10 mouse cellular contexts compared by ENCODE assay signal in the genomic region with DNA sequence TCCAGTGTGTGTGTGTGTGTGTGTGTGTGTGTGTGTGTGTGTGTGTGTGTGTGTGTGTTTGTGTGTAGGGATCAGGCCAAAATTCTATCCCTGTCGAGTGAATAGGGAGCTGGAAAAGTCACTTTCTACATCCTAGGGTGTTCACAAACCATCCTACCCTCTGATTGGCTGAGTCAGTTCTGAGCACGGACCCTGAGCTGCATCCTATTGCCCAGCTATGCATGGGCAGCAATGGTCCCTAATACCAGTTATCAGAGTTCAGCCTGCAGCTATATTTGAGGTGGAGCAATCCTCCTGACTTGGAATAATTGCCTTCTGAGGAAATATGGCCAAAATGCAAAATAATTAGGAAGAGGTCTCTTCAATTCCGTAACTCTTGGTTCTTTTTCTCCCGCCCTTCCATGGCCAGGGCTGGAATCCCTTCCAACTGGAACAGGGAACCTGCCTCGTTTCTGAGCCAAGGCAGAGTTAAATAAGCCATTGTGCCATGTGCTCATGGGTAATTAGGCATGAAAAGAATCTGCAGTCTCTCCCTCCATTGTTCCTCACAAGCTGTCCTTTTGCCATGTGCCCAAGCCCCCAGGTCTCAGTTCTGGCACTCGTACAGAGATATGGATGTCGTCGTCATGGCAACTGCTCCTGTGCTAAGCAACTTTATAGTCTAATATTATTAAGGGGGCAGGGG.
DNase-seq lines count a peak whose midpoint lies in the region; ATAC-seq and TF ChIP-seq lines count a peak whose summit lies in the region.
"Had no signal": no experiment of that assay in that cellular context is flagged by ENCODE, and none has a peak within 500 bp of the region (broad histone marks: within the 10 kb centered on the region; RNA-seq: fewer than 3 reads in every experiment).

No protein-coding gene starts in this region.

- H3K27ac ChIP-seq in lung, embryonic 14.5 days (ENCODE audit: low read depth) = no peak overlapping the region
- H3K27ac ChIP-seq in forebrain, embryonic 13.5 days = no peak overlapping the region
- H3K27ac ChIP-seq in midbrain, embryonic 10.5 days (replicated peaks) = peak overlapping the region; percentile 68
- no peak overlapping the region for H3K27ac ChIP-seq in kidney, embryonic 15.5 days
- H3K27ac ChIP-seq: limb, embryonic 13.5 days had no signal

- no peak for ATAC-seq in lung, embryonic 14.5 days (ENCODE audit: insufficient read depth)
- peak; percentile 81 for ATAC-seq in forebrain, embryonic 13.5 days
- no peak for ATAC-seq in kidney, embryonic 15.5 days (replicated peaks; ENCODE audit: low FRiP score)

- H3K4me1 ChIP-seq in lung, embryonic 14.5 days (ENCODE audit: insufficient read depth) = no peaks in the 10 kb centered on the region
- peaks cover 22% of the 10 kb centered on the region for H3K4me1 ChIP-seq in forebrain, embryonic 13.5 days
- H3K4me1 ChIP-seq in midbrain, embryonic 10.5 days = peaks cover 19% of the 10 kb centered on the region
- H3K4me1 ChIP-seq in kidney, embryonic 15.5 days = peaks cover 7% of the 10 kb centered on the region; the same call in 1 of the 2 replicates

- no peak for TF ChIP-seq CTCF in lung, embryonic 14.5 days (IDR thresholded peaks at IDR 0.05; ENCODE audit: low read depth)

- H3K9me3 ChIP-seq in lung, embryonic 14.5 days (ENCODE audit: low read depth, low read length) = no peaks in the 10 kb centered on the region
- H3K9me3 ChIP-seq in forebrain, embryonic 13.5 days (replicated peaks) = no peaks in the 10 kb centered on the region
- no peaks in the 10 kb centered on the region for H3K9me3 ChIP-seq in midbrain, embryonic 10.5 days (replicated peaks)
- H3K9me3 ChIP-seq in kidney, embryonic 15.5 days (replicated peaks) = no peaks in the 10 kb centered on the region
- H3K9me3 ChIP-seq: limb, embryonic 13.5 days had no signal

- no peaks in the 10 kb centered on the region for H3K27me3 ChIP-seq in lung, embryonic 14.5 days (ENCODE audit: insufficient read depth, low read length)
- no peaks in the 10 kb centered on the region for H3K27me3 ChIP-seq in forebrain, embryonic 13.5 days
- peaks cover 15% of the 10 kb centered on the region for H3K27me3 ChIP-seq in midbrain, embryonic 10.5 days (ENCODE audit: low read depth, poor library complexity, severe bottlenecking)
- H3K27me3 ChIP-seq in kidney, embryonic 15.5 days = no peaks in the 10 kb centered on the region
- H3K27me3 ChIP-seq: limb, embryonic 13.5 days had no signal

- WGBS in lung, embryonic 14.5 days = 64% methylated on average over 8 of the region's 8 CpGs
- 16% methylated on average over 8 of the region's 8 CpGs for WGBS in forebrain, embryonic 13.5 days
- WGBS in midbrain, embryonic 10.5 days = 52% methylated on average over 8 of the region's 8 CpGs
- WGBS in kidney, embryonic 15.5 days = 58% methylated on average over 8 of the region's 8 CpGs

- no peaks in the 10 kb centered on the region for H3K36me3 ChIP-seq in lung, embryonic 14.5 days (ENCODE audit: insufficient read depth)
- no peaks in the 10 kb centered on the region for H3K36me3 ChIP-seq in forebrain, embryonic 13.5 days (ENCODE audit: poor library complexity, severe bottlenecking)
- H3K36me3 ChIP-seq in midbrain, embryonic 10.5 days = no peaks in the 10 kb centered on the region
- H3K36me3 ChIP-seq in kidney, embryonic 15.5 days = no peaks in the 10 kb centered on the region
- H3K36me3 ChIP-seq: limb, embryonic 13.5 days had no signal

- no peak overlapping the region for H3K4me2 ChIP-seq in lung, embryonic 14.5 days
- H3K4me2 ChIP-seq in forebrain, embryonic 13.5 days = peak overlapping the region; percentile 17
- H3K4me2 ChIP-seq in kidney, embryonic 15.5 days = no peak overlapping the region
- H3K4me2 ChIP-seq: limb, embryonic 13.5 days had no signal

- peak; percentile 19 for DNase-seq in lung, embryonic 14.5 days
- no peak for DNase-seq in lung, postnatal 4 days
- DNase-seq in midbrain, embryonic 10.5 days (ENCODE audit: low spot score) = peak; percentile 42
- no peak for DNase-seq in heart, postnatal 25 days (ENCODE audit: low spot score)
- DNase-seq in kidney, postnatal 25 days = no peak
- DNase-seq: adrenal gland, postnatal 36 days; kidney, adult 8-10 months had no signal

- H3K4me3 ChIP-seq in lung, embryonic 14.5 days (ENCODE audit: low read depth, low read length) = no peak overlapping the region
- no peak overlapping the region for H3K4me3 ChIP-seq in forebrain, embryonic 13.5 days
- H3K4me3 ChIP-seq in midbrain, embryonic 10.5 days = no peak overlapping the region
- H3K4me3 ChIP-seq in kidney, embryonic 15.5 days (replicated peaks) = no peak overlapping the region
- H3K4me3 ChIP-seq: limb, embryonic 13.5 days had no signal

- intact Hi-C loops in heart, postnatal 25 days (cut with DNase I) = no loop called here

- no peak overlapping the region for H3K9ac ChIP-seq in lung, embryonic 14.5 days
- H3K9ac ChIP-seq in forebrain, embryonic 13.5 days = no peak overlapping the region
- no peak overlapping the region for H3K9ac ChIP-seq in kidney, embryonic 15.5 days
- H3K9ac ChIP-seq: limb, embryonic 13.5 days had no signal

Comparison
In these comparisons a context has a peak if more than half of its experiments do, and no peak if none do; other contexts are left out.
1. DNase-seq: peak in lung, embryonic 14.5 days (single experiment) and midbrain, embryonic 10.5 days (single experiment); none in lung, postnatal 4 days (0 of 2), heart, postnatal 25 days (single experiment) and kidney, postnatal 25 days (0 of 2).